Mouse (Mus musculus): Measurements from ENCODE around the gene Bcas3. TPM values are rescaled to one million over a fixed set of nuclear protein-coding genes. Genes with fewer than 3 reads are reported as not detected.

Bcas3 gene
- total and polyA plus RNA-seq, 2 experiments from 2014 or later, result 31.6 to 32.3 TPM

- DNase-seq (ENCODE audit: low spot score) (no peak), ATAC-seq (no peak)
- 57% methylated on average over 16 of the region's 16 CpGs for WGBS
- no peak for TF ChIP-seq CTCF (IDR thresholded peaks at IDR 0.05; ENCODE audit: low read depth)
- no peaks in the 10 kb centered on the region for H3K9me3 ChIP-seq (ENCODE audit: low read length)
- no peak overlapping the region for H3K4me3 ChIP-seq (ENCODE audit: low read length)
- H3K9ac ChIP-seq (replicated peaks; ENCODE audit: low read length), result no peak overlapping the region
- no peaks in the 10 kb centered on the region for H3K27me3 ChIP-seq (ENCODE audit: insufficient read depth, low read length)
- no peaks in the 10 kb centered on the region for H3K4me1 ChIP-seq (ENCODE audit: insufficient read depth, low read length)
- H3K4me2 ChIP-seq (ENCODE audit: low read depth, low read length), result no peak overlapping the region
- no peaks in the 10 kb centered on the region for H3K36me3 ChIP-seq (ENCODE audit: insufficient read depth, low read length)
- no peak overlapping the region for H3K27ac ChIP-seq
Measured at GRCm38 (mm10) chr11:85695614-85696263, 342.8 kb downstream of the Bcas3 start.

GRCm38 (mm10) chr11:85696491-85697398 lies 343.8 kb downstream of the Bcas3 start:
- ATAC-seq (no peak; the same call in 1 of the 2 replicates), DNase-seq (ENCODE audit: low spot score) (peak; percentile 43)
- 43% methylated on average over 14 of the region's 14 CpGs for WGBS

GRCm38 (mm10) chr11:85697468-85697867 lies 344.5 kb downstream of the Bcas3 start:
- Histone ChIP-seq H3K4me1 (ENCODE audit: insufficient read depth, low read length) (no peaks in the 10 kb centered on the region), H3K27ac (no peak overlapping the region), H3K36me3 (ENCODE audit: insufficient read depth, low read length) (no peaks in the 10 kb centered on the region), H3K27me3 (ENCODE audit: insufficient read depth, low read length) (no peaks in the 10 kb centered on the region), H3K4me2 (ENCODE audit: low read depth, low read length) (no peak overlapping the region), H3K9ac (replicated peaks; ENCODE audit: low read length) (no peak overlapping the region), H3K4me3 (ENCODE audit: low read length) (no peak overlapping the region), H3K9me3 (ENCODE audit: low read length) (no peaks in the 10 kb centered on the region)
- no peak for TF ChIP-seq CTCF (IDR thresholded peaks at IDR 0.05; ENCODE audit: low read depth)
- no peak for DNase-seq (ENCODE audit: low spot score)
- 90% methylated on average over 4 of the region's 4 CpGs for WGBS
- no peak for ATAC-seq

More at GRCm38 (mm10) chr11:85696491-85697398, 343.8 kb downstream of the Bcas3 start:
- no peak overlapping the region for H3K9ac ChIP-seq (replicated peaks; ENCODE audit: low read length)
- no peaks in the 10 kb centered on the region for H3K27me3 ChIP-seq (ENCODE audit: insufficient read depth, low read length)
- no peaks in the 10 kb centered on the region for H3K36me3 ChIP-seq (ENCODE audit: insufficient read depth, low read length)
- no peaks in the 10 kb centered on the region for H3K9me3 ChIP-seq (ENCODE audit: low read length)
- H3K4me1 ChIP-seq (ENCODE audit: insufficient read depth, low read length), result no peaks in the 10 kb centered on the region
- no peak for TF ChIP-seq CTCF (IDR thresholded peaks at IDR 0.05; ENCODE audit: low read depth)
- H3K4me3 ChIP-seq (ENCODE audit: low read length), result no peak overlapping the region
- H3K27ac ChIP-seq, result no peak overlapping the region
- H3K4me2 ChIP-seq (ENCODE audit: low read depth, low read length), result no peak overlapping the region

- 82% methylated on average over 11 of the region's 11 CpGs for WGBS
Measured at GRCm38 (mm10) chr11:85698242-85698641, 345.3 kb downstream of the Bcas3 start.

GRCm38 (mm10) chr11:85704062-85704748 lies 351.2 kb downstream of the Bcas3 start:
- Histone ChIP-seq H3K9ac (replicated peaks; ENCODE audit: low read length) (no peak overlapping the region), H3K4me1 (ENCODE audit: insufficient read depth, low read length) (no peaks in the 10 kb centered on the region), H3K27me3 (ENCODE audit: insufficient read depth, low read length) (no peaks in the 10 kb centered on the region), H3K4me3 (ENCODE audit: low read length) (no peak overlapping the region), H3K4me2 (ENCODE audit: low read depth, low read length) (no peak overlapping the region), H3K27ac (no peak overlapping the region), H3K9me3 (ENCODE audit: low read length) (no peaks in the 10 kb centered on the region), H3K36me3 (ENCODE audit: insufficient read depth, low read length) (no peaks in the 10 kb centered on the region)
- TF ChIP-seq CTCF (IDR thresholded peaks at IDR 0.05; ENCODE audit: low read depth), result no peak
- ATAC-seq (no peak), DNase-seq (ENCODE audit: low spot score) (no peak)
- WGBS, result 90% methylated on average over 4 of the region's 4 CpGs

More at GRCm38 (mm10) chr11:85698242-85698641, 345.3 kb downstream of the Bcas3 start:
- Histone ChIP-seq H3K4me1 (ENCODE audit: insufficient read depth, low read length) (no peaks in the 10 kb centered on the region), H3K27me3 (ENCODE audit: insufficient read depth, low read length) (no peaks in the 10 kb centered on the region), H3K27ac (no peak overlapping the region), H3K4me2 (ENCODE audit: low read depth, low read length) (no peak overlapping the region), H3K9ac (replicated peaks; ENCODE audit: low read length) (no peak overlapping the region), H3K36me3 (ENCODE audit: insufficient read depth, low read length) (no peaks in the 10 kb centered on the region), H3K4me3 (ENCODE audit: low read length) (no peak overlapping the region), H3K9me3 (ENCODE audit: low read length) (no peaks in the 10 kb centered on the region)
- no peak for DNase-seq (ENCODE audit: low spot score)
- no peak for ATAC-seq
- no peak for TF ChIP-seq CTCF (IDR thresholded peaks at IDR 0.05; ENCODE audit: low read depth)

GRCm38 (mm10) chr11:85706630-85707029 lies 353.7 kb downstream of the Bcas3 start:
- Histone ChIP-seq H3K36me3 (ENCODE audit: insufficient read depth, low read length) (no peaks in the 10 kb centered on the region), H3K4me3 (ENCODE audit: low read length) (no peak overlapping the region), H3K27me3 (ENCODE audit: insufficient read depth, low read length) (no peaks in the 10 kb centered on the region), H3K27ac (no peak overlapping the region), H3K4me1 (ENCODE audit: insufficient read depth, low read length) (no peaks in the 10 kb centered on the region), H3K9me3 (ENCODE audit: low read length) (no peaks in the 10 kb centered on the region), H3K9ac (replicated peaks; ENCODE audit: low read length) (no peak overlapping the region), H3K4me2 (ENCODE audit: low read depth, low read length) (no peak overlapping the region)
- WGBS, result 31% methylated on average over 1 of the region's 1 CpGs
- DNase-seq (ENCODE audit: low spot score), result no peak
- ATAC-seq, result no peak
- peak; percentile 41; the same call in 1 of the 2 replicates for TF ChIP-seq CTCF (IDR thresholded peaks at IDR 0.05; ENCODE audit: low read depth)
